ENCODE assay signal across 9 mouse cellular contexts in genomic region chr2:30106364-30106763, GRCm38 (mm10). TPM values are rescaled to one million over a fixed set of nuclear protein-coding genes. Genes with fewer than 3 reads are reported as not detected.
A peak's percentile ranks its signal among the peaks of the same experiment; 100 is the strongest.
DNase-seq lines count a peak whose midpoint lies in the region; ATAC-seq lines count a peak whose summit lies in the region.
"Had no signal": no experiment of that assay in that cellular context is flagged by ENCODE, and none has a peak within 500 bp of the region (broad histone marks: within the 10 kb centered on the region; RNA-seq: fewer than 3 reads in every experiment).

No protein-coding gene starts in this region.

- H3K36me3 ChIP-seq in forebrain, embryonic 14.5 days (ENCODE audit: control insufficient read depth, insufficient read depth, low read length): peaks cover 92% of the 10 kb centered on the region
- peaks cover 87% of the 10 kb centered on the region for H3K36me3 ChIP-seq in forebrain, embryonic 15.5 days
- peaks cover 94% of the 10 kb centered on the region for H3K36me3 ChIP-seq in midbrain, embryonic 14.5 days (ENCODE audit: control insufficient read depth, insufficient read depth, low read length)
- peaks cover 98% of the 10 kb centered on the region for H3K36me3 ChIP-seq in midbrain, embryonic 13.5 days

- no peaks in the 10 kb centered on the region for H3K27me3 ChIP-seq in forebrain, embryonic 14.5 days (replicated peaks; ENCODE audit: control insufficient read depth, insufficient read depth, low read length)
- H3K27me3 ChIP-seq in forebrain, embryonic 15.5 days: no peaks in the 10 kb centered on the region
- H3K27me3 ChIP-seq in midbrain, embryonic 14.5 days (ENCODE audit: control insufficient read depth, insufficient read depth, low read length): no peaks in the 10 kb centered on the region
- H3K27me3 ChIP-seq in midbrain, embryonic 13.5 days: no peaks in the 10 kb centered on the region
- H3K27me3 ChIP-seq: liver, embryonic 15.5 days had no signal

- no peak for ATAC-seq in forebrain, embryonic 14.5 days
- no peak for ATAC-seq in forebrain, embryonic 15.5 days (replicated peaks)
- ATAC-seq in midbrain, embryonic 14.5 days (ENCODE audit: low FRiP score, low TSS enrichment): no peak
- no peak for ATAC-seq in midbrain, embryonic 13.5 days

- no peaks in the 10 kb centered on the region for H3K9me3 ChIP-seq in forebrain, embryonic 14.5 days (replicated peaks; ENCODE audit: control insufficient read depth, low read length)
- no peaks in the 10 kb centered on the region for H3K9me3 ChIP-seq in forebrain, embryonic 15.5 days
- no peaks in the 10 kb centered on the region for H3K9me3 ChIP-seq in midbrain, embryonic 14.5 days (ENCODE audit: control insufficient read depth, low read length)
- H3K9me3 ChIP-seq in midbrain, embryonic 13.5 days: no peaks in the 10 kb centered on the region
- H3K9me3 ChIP-seq: liver, embryonic 15.5 days had no signal

- H3K4me1 ChIP-seq in forebrain, embryonic 14.5 days (ENCODE audit: control insufficient read depth, insufficient read depth, low read length): no peaks in the 10 kb centered on the region
- no peaks in the 10 kb centered on the region for H3K4me1 ChIP-seq in forebrain, embryonic 15.5 days
- no peaks in the 10 kb centered on the region for H3K4me1 ChIP-seq in midbrain, embryonic 14.5 days (ENCODE audit: control insufficient read depth, insufficient read depth, low read length)
- no peaks in the 10 kb centered on the region for H3K4me1 ChIP-seq in midbrain, embryonic 13.5 days (replicated peaks)

- no peak overlapping the region for H3K4me3 ChIP-seq in forebrain, embryonic 14.5 days (ENCODE audit: low read depth, low read length)
- no peak overlapping the region for H3K4me3 ChIP-seq in forebrain, embryonic 15.5 days
- H3K4me3 ChIP-seq in midbrain, embryonic 14.5 days (replicated peaks; ENCODE audit: low read depth, low read length): no peak overlapping the region
- no peak overlapping the region for H3K4me3 ChIP-seq in midbrain, embryonic 13.5 days (replicated peaks)
- H3K4me3 ChIP-seq: liver, embryonic 15.5 days had no signal

- DNase-seq in forebrain, embryonic 14.5 days (ENCODE audit: low spot score): peak; percentile 32
- DNase-seq in midbrain, embryonic 14.5 days: peak; percentile 62
- DNase-seq in adipocyte (ENCODE audit: low spot score): peak; percentile 37
- peak; percentile 61 for DNase-seq in heart, postnatal 4 days
- DNase-seq in lung, postnatal 25 days (ENCODE audit: low spot score): peak; percentile 43
- peak; percentile 68 to 72 for DNase-seq in thymus, postnatal 36 days

- no peak overlapping the region for H3K4me2 ChIP-seq in forebrain, embryonic 14.5 days (ENCODE audit: low read length)
- H3K4me2 ChIP-seq in forebrain, embryonic 15.5 days (replicated peaks): no peak overlapping the region
- H3K4me2 ChIP-seq in midbrain, embryonic 14.5 days (ENCODE audit: low read length): no peak overlapping the region
- no peak overlapping the region for H3K4me2 ChIP-seq in midbrain, embryonic 13.5 days (replicated peaks)
- H3K4me2 ChIP-seq: liver, embryonic 15.5 days had no signal

- no peak overlapping the region for H3K27ac ChIP-seq in forebrain, embryonic 14.5 days (ENCODE audit: low read depth, low read length)
- H3K27ac ChIP-seq in forebrain, embryonic 15.5 days (replicated peaks): no peak overlapping the region
- H3K27ac ChIP-seq in midbrain, embryonic 14.5 days (replicated peaks; ENCODE audit: low read depth, low read length): no peak overlapping the region
- no peak overlapping the region for H3K27ac ChIP-seq in midbrain, embryonic 13.5 days
- H3K27ac ChIP-seq: liver, embryonic 15.5 days had no signal

- H3K9ac ChIP-seq in forebrain, embryonic 14.5 days (ENCODE audit: low read length): no peak overlapping the region
- no peak overlapping the region for H3K9ac ChIP-seq in forebrain, embryonic 15.5 days (replicated peaks)
- no peak overlapping the region for H3K9ac ChIP-seq in midbrain, embryonic 14.5 days (replicated peaks; ENCODE audit: low read length)
- no peak overlapping the region for H3K9ac ChIP-seq in midbrain, embryonic 13.5 days (replicated peaks)
- H3K9ac ChIP-seq: liver, embryonic 15.5 days had no signal

RNA-seq across cellular contexts. Expression of gene Zdhhc12, which starts 12.9 kb away (rescaled TPM):
- polyA plus RNA-seq in forebrain, embryonic 14.5 days (2014; fragmentation: Nextera tagmentation; extraction: Ambion mirVana): 21.6 and 24.1 TPM in 2 replicates
- polyA plus RNA-seq in forebrain, embryonic 15.5 days (2015; fragmentation: Nextera tagmentation; extraction: Ambion mirVana): 16.7 and 18.6 TPM in 2 replicates
- polyA plus RNA-seq in midbrain, embryonic 14.5 days (2014; fragmentation: Nextera tagmentation; extraction: Ambion mirVana): 17.6 and 18.7 TPM in 2 replicates
- polyA plus RNA-seq in midbrain, embryonic 13.5 days (2015; fragmentation: Nextera tagmentation; extraction: Ambion mirVana): 18.9 and 19.0 TPM in 2 replicates
- 10 to 100 TPM in 1 of 2 experiments, 1 to 10 TPM in 1; 7.8 to 10.6 TPM for total RNA-seq in heart, postnatal 4 days (2021)

RNA-seq across cellular contexts. Expression of gene Zer1, which starts 18.0 kb away (rescaled TPM):
- polyA plus RNA-seq in forebrain, embryonic 14.5 days (2014; fragmentation: Nextera tagmentation; extraction: Ambion mirVana): 8.4 and 8.9 TPM in 2 replicates
- polyA plus RNA-seq in forebrain, embryonic 15.5 days (2015; fragmentation: Nextera tagmentation; extraction: Ambion mirVana): 14.5 and 15.0 TPM in 2 replicates
- polyA plus RNA-seq in midbrain, embryonic 14.5 days (2014; fragmentation: Nextera tagmentation; extraction: Ambion mirVana): 15.1 and 15.6 TPM in 2 replicates
- polyA plus RNA-seq in midbrain, embryonic 13.5 days (2015; fragmentation: Nextera tagmentation; extraction: Ambion mirVana): 14.4 and 15.1 TPM in 2 replicates
- 10 to 100 TPM; 24.3 to 24.9 TPM for total RNA-seq in heart, postnatal 4 days (2021)

RNA-seq across cellular contexts. Expression of gene Tbc1d13, which starts 27.2 kb away (rescaled TPM):
- polyA plus RNA-seq in forebrain, embryonic 14.5 days (2014; fragmentation: Nextera tagmentation; extraction: Ambion mirVana): 16.4 and 17.0 TPM in 2 replicates
- 9.7 and 10.9 TPM in 2 replicates for polyA plus RNA-seq in forebrain, embryonic 15.5 days (2015; fragmentation: Nextera tagmentation; extraction: Ambion mirVana)
- polyA plus RNA-seq in midbrain, embryonic 14.5 days (2014; fragmentation: Nextera tagmentation; extraction: Ambion mirVana): 17.7 and 20.4 TPM in 2 replicates
- 12.5 and 13.2 TPM in 2 replicates for polyA plus RNA-seq in midbrain, embryonic 13.5 days (2015; fragmentation: Nextera tagmentation; extraction: Ambion mirVana)
- 10 to 100 TPM; 23.9 to 27.4 TPM for total RNA-seq in heart, postnatal 4 days (2021)

RNA-seq across cellular contexts. Expression of gene Pkn3, which starts 28.9 kb away (rescaled TPM):
- 2.2 and 2.5 TPM in 2 replicates for polyA plus RNA-seq in forebrain, embryonic 14.5 days (2014; fragmentation: Nextera tagmentation; extraction: Ambion mirVana)
- polyA plus RNA-seq in forebrain, embryonic 15.5 days (2015; fragmentation: Nextera tagmentation; extraction: Ambion mirVana): 3.5 and 3.9 TPM in 2 replicates
- 1.1 and 1.9 TPM in 2 replicates for polyA plus RNA-seq in midbrain, embryonic 14.5 days (2014; fragmentation: Nextera tagmentation; extraction: Ambion mirVana)
- 2.8 and 3.8 TPM in 2 replicates for polyA plus RNA-seq in midbrain, embryonic 13.5 days (2015; fragmentation: Nextera tagmentation; extraction: Ambion mirVana)
- 10 to 100 TPM; 15.3 to 17.9 TPM for total RNA-seq in heart, postnatal 4 days (2021)

RNA-seq across cellular contexts. Expression of gene Set, which starts 49.2 kb away (rescaled TPM):
- polyA plus RNA-seq in forebrain, embryonic 14.5 days (2014; fragmentation: Nextera tagmentation; extraction: Ambion mirVana): 379 and 393 TPM in 2 replicates
- 445 and 449 TPM in 2 replicates for polyA plus RNA-seq in forebrain, embryonic 15.5 days (2015; fragmentation: Nextera tagmentation; extraction: Ambion mirVana)
- polyA plus RNA-seq in midbrain, embryonic 14.5 days (2014; fragmentation: Nextera tagmentation; extraction: Ambion mirVana): 376 and 427 TPM in 2 replicates
- polyA plus RNA-seq in midbrain, embryonic 13.5 days (2015; fragmentation: Nextera tagmentation; extraction: Ambion mirVana): 448 and 482 TPM in 2 replicates
- total RNA-seq in heart, postnatal 4 days (2021): 100 to 1,000 TPM; 174 to 185 TPM
